Mouse (Mus musculus): Measurements from ENCODE around the gene Sapcd1.

DNA sequence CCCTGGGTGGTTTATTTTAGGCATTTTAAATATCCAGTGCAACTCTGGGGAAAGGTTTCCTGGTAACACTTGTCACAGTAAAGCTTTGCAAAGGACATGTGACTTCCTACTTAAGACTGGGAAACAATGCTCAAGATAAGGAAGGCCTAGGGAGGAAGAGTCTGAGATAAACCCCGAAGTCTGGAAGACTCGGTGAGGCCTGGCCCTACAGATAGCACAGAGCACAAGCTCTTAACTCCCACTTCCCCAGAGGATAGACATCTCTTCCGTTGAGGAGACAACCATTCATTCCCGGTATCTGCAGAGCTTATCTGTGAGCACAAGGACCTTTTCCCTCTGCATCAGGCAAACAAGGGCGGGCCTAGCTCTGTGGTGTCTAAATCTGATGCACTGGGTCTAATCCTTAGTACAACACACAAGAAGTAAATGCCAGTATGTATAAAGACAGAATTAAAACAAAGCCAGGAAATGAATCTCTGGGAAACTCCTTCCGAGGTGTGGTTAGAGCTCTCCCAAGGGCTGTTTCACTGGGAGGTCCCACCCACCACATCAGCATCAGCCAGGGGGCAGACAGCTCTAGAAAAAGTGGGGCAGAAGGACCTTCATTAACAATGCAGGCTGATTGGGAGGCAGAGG is 5.9 kb downstream of the Sapcd1 start:
- TF ChIP-seq CTCF (conservative IDR thresholded peaks at IDR 0.05; ENCODE audit: insufficient read depth, insufficient read length, low read depth, low read length), result no peak
- TF ChIP-seq POLR2A (IDR thresholded peaks at IDR 0.05; ENCODE audit: low read depth, low read length), result no peak

All from kidney, adult 2 months (tissue).